Mouse (Mus musculus): ENCODE data around the gene Poc5.

The Poc5 gene

DNA sequence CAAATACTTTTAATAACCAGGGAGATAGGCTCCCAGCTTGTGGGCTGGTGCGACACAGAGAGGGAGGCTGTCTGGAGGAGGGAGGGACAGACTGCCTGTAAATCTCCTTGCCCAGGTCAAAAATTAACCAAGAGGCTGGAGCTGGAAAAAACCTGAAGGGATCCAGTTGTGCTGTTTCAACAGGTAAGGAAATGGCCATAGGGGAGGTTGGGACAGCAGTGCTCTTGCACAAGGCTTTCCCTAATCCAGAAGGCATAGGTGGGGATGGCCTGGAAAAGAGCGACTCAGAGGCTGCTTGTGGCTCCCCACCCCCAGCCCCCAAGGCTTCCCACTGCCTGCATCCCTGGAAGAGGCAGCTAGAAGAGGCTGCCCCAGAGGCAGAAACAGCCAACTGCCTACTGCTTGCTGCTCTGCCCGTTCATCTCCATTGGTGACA lies 44.3 kb downstream of the Poc5 start:
- no peak for DNase-seq (ENCODE audit: low spot score)

DNA sequence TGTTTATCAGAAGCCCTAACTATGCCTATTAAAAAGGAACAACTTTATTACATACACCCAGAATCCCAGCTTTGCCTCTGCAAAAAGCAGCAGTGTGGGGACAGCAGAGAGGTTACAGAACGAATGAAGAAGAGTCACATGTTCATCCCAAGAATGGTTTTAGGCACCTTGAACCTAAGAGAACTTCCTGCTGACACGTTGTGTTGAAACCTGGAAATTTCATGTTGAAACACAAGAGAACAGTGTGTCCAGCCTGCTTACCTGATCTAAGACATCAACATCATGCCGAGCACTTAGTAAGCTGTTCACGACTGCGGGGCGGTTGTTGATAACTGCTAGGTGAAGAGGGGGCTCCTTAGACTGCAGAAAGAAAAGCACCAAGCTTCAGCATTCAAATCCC lies 44.9 kb downstream of the Poc5 start:
- no peak for DNase-seq (ENCODE audit: low spot score)

DNA sequence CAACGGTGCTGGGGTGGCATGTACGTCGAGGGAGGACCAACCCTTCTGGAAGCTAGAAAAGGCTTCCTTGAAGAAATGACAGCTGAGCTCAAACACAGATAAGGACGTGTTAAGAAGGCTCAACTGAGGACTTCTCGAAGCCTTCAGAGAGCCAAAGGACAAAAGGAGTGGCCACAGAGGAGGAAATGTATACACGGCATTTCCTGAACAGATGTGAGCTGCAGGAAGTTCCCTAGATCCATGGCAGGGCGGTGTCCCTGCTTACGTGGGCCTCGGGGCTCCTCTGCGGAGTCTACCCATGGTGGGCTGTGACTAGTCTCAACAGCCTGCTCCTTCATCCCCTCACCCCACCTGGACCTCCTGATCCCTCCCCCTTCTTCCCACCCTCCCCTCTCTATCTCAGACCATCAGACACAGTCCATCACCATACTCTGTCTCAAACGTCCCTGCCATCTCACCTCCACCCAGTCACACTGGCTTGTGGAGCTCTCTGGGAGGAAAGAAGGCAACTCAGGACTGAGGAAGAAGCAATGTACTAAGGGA lies 45.6 kb downstream of the Poc5 start:
- no peak for DNase-seq (ENCODE audit: low spot score)

DNA sequence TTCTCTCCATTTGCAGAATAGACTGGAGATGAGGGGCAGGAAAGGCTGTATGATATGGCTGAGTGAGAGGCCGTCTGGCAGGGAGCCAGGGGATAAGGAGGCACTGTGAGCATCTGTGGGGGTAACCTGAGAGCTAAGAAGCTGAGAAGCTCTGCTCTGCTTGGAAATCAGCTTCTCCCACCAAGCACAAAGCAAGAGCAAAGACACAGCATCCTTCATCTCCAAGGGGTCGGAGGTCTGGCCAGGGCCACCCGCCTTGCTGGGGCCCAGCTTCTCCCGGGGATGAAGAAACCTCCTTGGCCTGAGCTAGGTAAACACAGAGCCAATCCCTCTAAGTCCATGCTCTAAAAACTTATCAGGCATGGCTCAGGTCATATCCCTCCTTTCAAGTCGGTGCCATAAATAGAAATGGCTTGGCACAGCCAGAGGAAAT lies 46.8 kb downstream of the Poc5 start:
- no peak for DNase-seq (ENCODE audit: low spot score)

DNA sequence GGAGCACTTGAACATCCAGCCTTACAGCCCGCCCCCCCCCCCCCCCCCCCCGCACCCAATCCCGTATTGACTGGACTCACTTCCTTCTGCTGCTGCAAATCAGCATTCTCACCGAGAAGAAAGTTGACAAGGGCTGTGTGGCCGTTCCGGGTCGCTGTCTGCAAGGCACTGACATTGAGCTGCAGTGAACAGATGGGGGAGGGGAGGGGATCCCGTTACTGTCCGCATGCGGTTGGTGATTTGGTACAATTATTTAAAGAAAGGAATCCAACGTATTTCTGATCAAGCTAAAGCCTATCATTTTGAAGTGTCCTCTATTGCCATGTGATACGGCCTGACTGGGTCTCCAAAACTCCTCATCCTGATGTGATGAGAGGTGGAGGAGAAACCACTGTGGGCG lies 47.7 kb downstream of the Poc5 start:
- DNase-seq (ENCODE audit: low spot score): no peak

DNA sequence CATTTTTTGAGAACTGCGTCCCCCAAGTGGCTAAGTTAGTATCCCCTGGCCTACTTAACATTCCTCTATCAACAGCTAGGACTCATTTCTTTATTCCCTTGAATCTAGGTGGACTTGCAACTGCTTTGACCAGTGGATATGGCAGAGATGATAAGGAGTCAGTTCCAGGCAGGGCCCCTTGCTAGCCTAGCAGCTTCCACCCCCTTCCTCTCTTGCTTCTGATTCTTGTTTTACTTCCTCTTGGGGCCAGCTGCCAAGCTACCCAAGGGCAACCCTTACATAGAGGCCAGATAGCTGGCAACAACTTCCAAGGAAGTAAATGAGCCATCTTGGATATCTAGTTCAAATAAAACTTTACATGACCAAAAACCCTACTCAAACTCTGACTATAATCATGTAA lies 48.8 kb downstream of the Poc5 start:
- no peak for DNase-seq (ENCODE audit: low spot score)

DNA sequence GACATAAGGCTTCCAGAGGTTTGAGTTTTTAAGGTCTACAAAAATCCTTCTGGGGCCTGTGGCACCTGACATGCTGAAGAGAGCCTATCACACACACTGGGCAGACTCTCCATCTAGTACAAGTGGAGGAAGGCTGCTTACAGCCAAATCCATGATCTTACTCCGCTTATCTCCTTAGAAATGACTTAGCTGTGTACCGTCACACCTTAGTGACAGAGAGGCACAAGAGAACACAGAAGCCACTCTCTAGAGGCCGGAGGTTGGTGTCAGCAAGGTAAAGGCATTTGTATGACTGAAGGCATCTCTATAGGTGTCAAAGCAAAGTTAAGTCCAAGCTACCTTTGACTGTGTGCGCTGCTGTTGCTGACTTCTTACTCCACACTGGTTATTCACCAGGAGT lies 52.3 kb downstream of the Poc5 start:
- DNase-seq (ENCODE audit: low spot score): no peak

DNA sequence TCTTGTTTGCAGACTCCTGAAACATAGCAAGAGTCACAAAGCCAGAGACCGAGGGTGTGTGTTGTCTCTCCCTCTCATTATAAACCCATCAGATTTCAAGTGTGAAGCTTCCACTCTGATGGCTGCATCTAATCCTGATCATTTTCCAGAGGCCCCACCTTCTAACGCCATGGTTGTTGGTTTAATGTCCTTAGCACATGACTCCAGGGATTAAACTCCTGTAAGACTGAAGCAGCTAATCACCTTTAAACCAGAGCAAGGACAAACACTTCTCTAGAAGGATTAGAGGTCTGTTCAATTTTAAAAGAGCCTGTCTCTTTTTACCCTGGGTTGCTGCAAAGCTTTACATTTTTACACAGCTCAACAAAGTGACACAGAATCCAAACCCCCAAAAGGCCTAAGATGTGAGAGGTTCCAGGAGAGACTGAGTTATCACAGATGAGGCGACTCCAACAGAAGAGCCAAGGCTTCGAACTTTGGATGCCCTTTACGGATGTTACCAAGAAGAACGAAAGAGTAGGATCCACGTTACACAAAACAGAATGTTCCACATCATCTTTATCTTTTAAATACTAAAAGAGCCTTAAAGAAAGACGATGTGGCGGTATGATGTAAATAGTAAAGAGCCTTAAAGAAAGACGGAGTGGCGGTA lies 62.2 kb downstream of the Poc5 start:
- no peak for DNase-seq (ENCODE audit: low spot score)

DNA sequence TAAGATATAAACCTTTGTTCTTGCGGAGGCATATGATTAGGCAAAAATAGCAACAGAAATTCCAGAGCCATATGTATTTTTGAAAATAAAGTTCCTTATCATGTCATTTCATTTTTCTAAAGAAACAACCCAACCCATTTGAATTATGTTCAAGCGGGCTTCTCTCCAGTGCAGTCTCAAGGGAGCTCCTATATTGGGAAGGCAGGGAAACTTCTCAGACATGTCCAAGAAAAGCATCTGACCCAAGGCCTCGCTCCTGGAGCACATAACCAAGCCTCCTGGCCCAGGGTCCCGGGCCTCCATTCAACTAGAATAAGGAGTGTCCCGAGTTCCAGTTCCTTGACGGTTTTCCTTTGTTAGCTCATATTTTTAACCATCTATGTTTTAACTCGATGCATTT lies 62.8 kb downstream of the Poc5 start:
- no peak for DNase-seq (ENCODE audit: low spot score)

DNA sequence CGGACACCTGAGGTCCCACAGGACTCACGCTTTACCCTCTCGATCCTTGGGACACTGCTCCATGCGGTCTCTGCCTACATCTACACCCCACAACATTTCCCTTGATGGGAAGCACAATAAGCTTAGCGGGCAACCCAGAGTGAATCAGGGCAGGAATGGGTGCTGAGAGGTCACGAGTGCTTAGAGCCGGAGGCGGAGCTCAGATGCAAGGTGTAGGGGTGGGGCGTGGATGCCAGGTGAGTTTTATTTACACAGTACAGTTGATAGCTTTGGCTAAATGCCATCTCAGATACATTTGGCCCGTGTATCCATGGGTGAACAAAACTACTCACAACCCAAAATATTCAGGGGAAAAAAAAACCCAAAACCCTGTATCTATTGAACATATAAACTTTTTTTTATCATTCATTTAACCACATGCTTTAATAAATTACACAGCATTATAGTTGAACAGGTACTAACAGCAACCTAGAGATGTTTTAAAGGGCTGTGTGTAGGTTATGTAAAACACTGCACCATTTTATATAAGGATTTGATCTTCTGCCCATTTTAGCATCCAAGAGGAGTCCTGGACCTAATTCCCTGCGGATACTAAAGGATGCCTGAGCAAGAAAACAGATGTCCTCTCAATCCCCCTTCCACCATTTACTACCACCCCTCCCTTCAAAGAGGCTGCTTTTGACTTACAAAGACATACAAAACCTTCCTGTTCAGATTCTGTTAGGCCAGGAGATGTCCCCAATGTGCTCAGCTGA lies 63.5 kb downstream of the Poc5 start:
- no peak for DNase-seq (ENCODE audit: low spot score)

DNA sequence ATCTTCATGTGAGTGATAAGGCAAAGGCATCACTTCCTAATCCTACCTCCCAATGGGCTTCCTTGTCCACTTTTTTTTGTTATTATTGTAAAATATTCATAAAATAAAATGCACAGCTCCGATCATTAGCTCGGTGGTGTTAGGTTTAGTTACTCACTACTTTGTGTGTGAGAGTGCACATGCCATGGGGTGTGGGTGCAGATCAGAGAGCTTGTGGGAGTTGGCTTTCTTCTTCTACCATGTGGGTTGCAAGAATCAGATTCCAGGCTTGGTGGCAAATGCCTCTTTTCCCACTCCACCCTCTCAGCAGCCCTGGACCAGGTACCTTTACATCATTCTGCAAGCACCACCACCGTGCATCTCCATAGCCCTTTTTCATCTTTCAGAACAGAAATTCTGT lies 64.5 kb downstream of the Poc5 start:
- no peak for DNase-seq (ENCODE audit: low spot score)

DNA sequence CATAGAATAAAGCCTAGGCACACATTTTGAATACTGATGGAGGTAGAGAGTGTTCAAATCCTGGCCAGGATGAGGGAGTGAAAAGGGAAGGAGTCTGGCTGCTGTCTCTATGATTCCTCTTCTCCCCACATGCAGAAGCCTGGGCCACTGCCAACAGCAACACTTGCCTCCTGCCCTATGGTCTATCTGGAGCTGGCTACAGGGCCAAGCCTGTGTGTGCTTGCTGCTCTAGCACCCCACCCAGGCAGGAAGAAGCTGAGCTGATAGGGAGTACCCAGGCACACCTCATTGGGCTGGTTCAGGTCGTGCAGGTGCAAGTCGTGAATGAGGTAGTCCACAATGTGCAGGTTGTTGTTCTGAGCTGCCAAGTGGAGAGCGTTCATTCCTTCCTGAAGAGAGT lies 66.2 kb downstream of the Poc5 start:
- no peak for DNase-seq (ENCODE audit: low spot score)

DNA sequence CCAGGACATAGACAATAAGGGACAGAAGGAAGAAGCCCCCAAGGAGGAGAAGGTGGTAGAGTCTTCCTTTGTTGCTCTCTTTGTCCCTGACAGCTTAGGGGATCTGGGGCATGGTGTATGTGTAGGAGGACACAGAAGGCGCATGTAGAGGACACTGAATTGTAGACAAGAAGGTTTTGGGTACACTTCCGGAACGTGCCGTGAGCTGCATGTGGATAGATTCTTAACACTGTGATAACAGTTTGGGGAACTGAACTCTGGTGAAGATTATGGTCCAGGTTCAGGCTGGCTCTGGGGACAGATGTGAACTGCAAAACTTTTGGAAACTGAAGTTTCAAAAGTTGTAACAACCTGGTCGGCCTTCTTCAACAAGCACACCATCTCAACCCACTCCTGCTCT lies 69.5 kb downstream of the Poc5 start:
- DNase-seq (ENCODE audit: low spot score): no peak

DNA sequence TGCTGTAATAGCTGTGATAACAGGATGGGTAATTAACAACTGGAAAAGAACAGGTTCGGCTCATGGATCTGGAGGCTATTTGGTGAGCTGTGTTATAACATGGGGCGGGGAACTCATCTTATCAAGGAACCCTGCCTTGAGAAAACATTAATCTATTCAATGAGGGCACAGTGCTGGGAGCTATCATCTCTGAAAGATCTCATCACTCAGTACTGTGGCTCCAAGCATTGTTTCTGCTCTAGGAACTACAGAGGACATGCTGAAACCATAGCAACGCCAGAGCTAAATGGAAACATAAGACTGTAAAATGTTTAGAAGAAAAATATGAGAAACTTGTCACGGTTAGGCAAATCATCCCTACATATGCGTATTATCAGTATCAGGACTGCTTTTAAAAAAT lies 69.9 kb downstream of the Poc5 start:
- no peak for DNase-seq (ENCODE audit: low spot score)

DNA sequence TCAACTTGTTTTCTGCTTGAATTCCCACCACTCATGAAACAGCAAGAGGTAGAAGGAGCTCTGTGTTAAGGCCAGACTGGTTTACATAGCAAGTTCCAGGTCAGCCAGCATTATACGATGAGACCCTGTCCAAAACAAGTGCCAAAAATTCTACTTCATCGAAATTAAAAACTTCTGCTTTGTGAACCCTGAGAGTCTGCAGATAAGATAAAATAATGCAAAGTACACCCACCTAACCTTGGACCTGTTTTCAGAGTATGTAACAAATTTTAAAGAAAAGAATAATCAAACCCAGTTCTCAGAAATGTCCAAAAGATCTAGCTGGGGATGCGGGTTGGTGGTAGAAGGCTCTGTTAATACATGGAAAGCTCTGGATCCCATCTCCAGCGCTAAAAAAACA lies 70.5 kb downstream of the Poc5 start:
- no peak for DNase-seq (ENCODE audit: low spot score)

DNA sequence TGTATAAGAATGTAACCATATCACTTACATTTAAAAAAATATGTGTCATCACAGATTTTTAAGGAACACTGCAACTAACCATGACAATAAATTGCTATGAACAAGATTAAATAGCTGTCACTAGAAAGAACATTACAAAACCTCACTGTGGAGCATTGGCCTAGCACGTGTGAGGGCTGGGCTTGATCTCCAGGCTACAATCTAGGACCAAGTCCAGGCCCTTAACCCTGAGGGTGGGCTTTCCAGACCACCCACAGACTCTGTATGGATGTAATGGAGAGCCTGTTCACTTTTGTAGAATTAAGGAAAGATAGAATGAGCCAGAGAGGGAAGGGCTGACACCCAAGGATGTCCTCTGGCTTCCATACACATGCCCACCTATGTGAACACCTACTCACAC lies 74.5 kb downstream of the Poc5 start:
- no peak for DNase-seq (ENCODE audit: low spot score)

DNA sequence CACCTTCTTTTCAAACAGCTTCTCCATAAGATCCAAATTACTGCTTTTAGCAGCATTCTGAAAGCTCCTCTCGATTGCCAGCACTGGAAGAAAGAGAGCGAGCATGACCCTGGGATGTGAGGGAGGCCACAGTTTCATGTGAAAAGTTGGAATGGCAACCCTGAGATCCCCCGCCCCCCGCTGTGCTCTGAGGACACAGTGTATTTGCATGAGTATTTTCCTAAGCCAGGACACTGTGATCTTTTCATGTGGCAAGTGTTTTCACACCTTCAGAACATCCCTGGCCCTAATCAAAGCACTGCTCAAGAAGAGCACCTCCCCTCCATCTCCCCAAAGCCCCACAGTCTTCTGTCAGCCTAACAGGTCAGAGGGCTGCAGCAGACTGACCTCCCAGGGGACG lies 77.2 kb downstream of the Poc5 start:
- no peak for DNase-seq (ENCODE audit: low spot score)
